Mouse (Mus musculus) ES-CJ7 (cell line): ENCODE results near the gene Ncoa3.

Experiments used
- DNase-seq: peaks from one replicate; pipeline ENCODE4 v3.0.0; 2011; ENCODE audit warnings: low read depth, low spot score

Ncoa3 gene

GRCm38 (mm10) chr2:166098292-166098933, 106.0 kb downstream of the Ncoa3 start:
- DNase-seq = no peak

- DNase-seq = no peak
Observed at GRCm38 (mm10) chr2:166100309-166101262, 108.2 kb downstream of the Ncoa3 start.

GRCm38 (mm10) chr2:166102893-166103292, 110.5 kb downstream of the Ncoa3 start:
- DNase-seq = no peak

GRCm38 (mm10) chr2:166105911-166106310, 113.5 kb downstream of the Ncoa3 start:
- peak; percentile 59 for DNase-seq

GRCm38 (mm10) chr2:166106631-166107030, 114.2 kb downstream of the Ncoa3 start:
- no peak for DNase-seq

- no peak for DNase-seq
Observed at GRCm38 (mm10) chr2:166107911-166108310, 115.5 kb downstream of the Ncoa3 start.

- peak; percentile 86 for DNase-seq
Observed at GRCm38 (mm10) chr2:166108326-166108725, 115.9 kb downstream of the Ncoa3 start.

- no peak for DNase-seq
Observed at GRCm38 (mm10) chr2:166110764-166111163, 118.3 kb downstream of the Ncoa3 start.

GRCm38 (mm10) chr2:166111238-166111637, 118.8 kb downstream of the Ncoa3 start:
- no peak for DNase-seq

GRCm38 (mm10) chr2:166111831-166112250, 119.4 kb downstream of the Ncoa3 start:
- peak; percentile 71 for DNase-seq

GRCm38 (mm10) chr2:166112986-166113385, 120.5 kb downstream of the Ncoa3 start:
- no peak for DNase-seq

GRCm38 (mm10) chr2:166115571-166116277, 123.3 kb downstream of the Ncoa3 start:
- peak; percentile 41 for DNase-seq

- no peak for DNase-seq
Observed at GRCm38 (mm10) chr2:166116278-166116608, 123.8 kb downstream of the Ncoa3 start.

GRCm38 (mm10) chr2:166116704-166117103, 124.3 kb downstream of the Ncoa3 start:
- no peak for DNase-seq

GRCm38 (mm10) chr2:166119992-166120391, 127.6 kb downstream of the Ncoa3 start:
- no peak for DNase-seq

GRCm38 (mm10) chr2:166121681-166122355, 129.4 kb downstream of the Ncoa3 start:
- no peak for DNase-seq

- no peak for DNase-seq
Observed at GRCm38 (mm10) chr2:166122781-166123180, 130.3 kb downstream of the Ncoa3 start.
